Mouse (Mus musculus): ENCODE measurements around the gene Poldip2.
A peak's percentile ranks its signal among the peaks of the same experiment; 100 is the strongest.

DNA sequence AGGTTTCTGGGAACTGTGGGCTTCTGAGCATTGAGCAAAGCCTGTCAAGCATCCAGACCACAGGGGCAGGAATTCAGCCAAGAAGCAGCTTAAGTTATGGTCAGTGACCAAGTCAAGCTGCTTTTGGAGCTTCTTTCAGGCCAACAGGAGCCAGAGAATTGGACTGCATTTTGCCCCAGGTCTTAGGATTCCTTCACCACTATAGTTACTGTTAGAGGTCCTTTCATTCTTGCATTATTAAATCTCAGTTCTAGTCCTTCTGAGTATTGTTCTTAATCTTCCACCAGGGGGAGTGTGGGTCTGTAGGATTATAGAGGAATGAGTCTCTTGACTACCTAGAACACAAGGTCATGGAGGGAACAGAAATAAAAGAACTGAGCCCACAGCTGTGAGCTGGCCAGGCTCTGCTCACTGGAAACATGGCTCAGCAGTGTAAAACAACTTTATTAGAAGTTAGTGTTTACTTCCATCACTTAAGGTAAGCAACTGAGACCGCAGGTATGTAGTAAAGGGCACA lies 10.5 kb downstream of the Poldip2 start:
- TF ChIP-seq MYC (IDR thresholded peaks at IDR 0.05; ENCODE audit: low read depth, low read length), result 0 out of 2 replicates have a peak, but pooled peaks have one; percentile 24
- no peak for TF ChIP-seq EP300 (IDR thresholded peaks at IDR 0.05; ENCODE audit: low read length)
- no peak for TF ChIP-seq MAFK (IDR thresholded peaks at IDR 0.05; ENCODE audit: insufficient replicate concordance, low read length)
- TF ChIP-seq USF2 (conservative IDR thresholded peaks at IDR 0.05; ENCODE audit: low read depth, low read length), result no peak
